Mouse (Mus musculus) skeletal muscle tissue, adult 2 months (tissue): ENCODE data around the gene Ssrp1.

Experiments
- DNase-seq: peaks from one replicate; pipeline ENCODE4 v3.0.0-alpha.2; 2012; ENCODE audit warnings: low read depth, low spot score

Gene Ssrp1

DNA sequence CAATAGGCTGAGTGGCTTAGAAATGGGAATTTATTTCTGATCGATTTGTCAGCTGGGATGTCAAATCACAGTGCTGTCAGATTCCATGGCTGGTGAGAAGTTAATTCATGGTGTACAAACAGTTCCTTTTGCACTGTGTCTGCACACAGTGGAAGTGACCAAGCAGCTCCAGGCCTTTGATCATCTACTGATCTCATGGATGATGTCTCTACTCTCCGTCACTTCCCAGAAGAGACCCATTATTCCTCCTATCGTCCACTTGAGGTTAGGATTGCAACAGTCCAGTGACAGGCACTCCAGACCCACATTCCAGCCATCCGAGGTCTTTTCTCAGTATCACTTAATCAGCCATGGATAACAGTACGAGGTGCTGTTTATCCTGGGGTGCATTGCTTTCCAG, 36.7 kb downstream of the Ssrp1 start:
- no peak for DNase-seq

DNA sequence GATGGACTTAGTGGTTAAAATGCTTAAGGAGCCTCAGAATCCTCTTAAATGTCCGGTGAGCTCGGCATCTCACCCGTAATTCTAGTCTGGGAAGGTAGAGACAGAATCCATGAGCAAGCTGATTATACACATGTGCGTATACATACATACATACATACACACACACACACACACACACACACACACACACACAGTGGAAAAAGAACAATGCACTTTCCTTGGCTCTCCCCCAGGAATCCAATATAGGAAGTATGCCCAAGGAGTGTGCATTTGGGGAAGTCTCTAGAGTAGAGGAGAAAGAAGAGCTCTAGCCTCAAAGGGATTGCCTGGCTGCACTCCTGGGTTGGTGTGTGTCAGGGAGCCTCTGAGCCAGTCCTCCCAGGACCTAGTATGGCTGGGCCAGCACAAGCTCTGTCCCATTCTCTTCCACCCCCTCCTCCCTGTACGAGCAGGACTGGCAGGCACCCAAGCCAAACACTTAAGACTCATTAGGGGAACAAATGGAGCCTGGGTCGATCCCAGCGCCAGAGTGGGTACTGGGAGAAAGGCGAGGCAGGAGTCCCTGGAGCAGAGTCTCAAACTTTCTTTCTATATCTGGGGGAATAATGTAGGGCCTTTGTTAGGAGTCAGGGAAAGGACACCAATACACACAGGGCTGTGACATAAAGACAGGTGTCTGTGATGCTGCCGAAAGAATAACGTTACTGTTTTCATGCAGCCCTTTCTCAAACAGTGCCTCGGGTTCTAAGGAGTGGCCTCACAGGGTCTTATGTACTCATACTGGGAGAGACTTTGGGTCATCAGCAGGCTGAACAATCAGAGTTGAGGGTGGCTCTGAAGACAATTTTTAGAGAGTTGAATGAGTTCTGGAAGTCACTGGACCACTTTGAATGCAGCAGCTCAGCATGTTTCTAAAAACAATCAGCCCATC, 51.9 kb downstream of the Ssrp1 start:
- DNase-seq, result no peak

- no peak for DNase-seq
These were observed 54.3 kb downstream of the Ssrp1 start for GRCm38 (mm10) chr2:85091325-85091724.

GRCm38 (mm10) chr2:85093376-85093775, 56.3 kb downstream of the Ssrp1 start:
- DNase-seq, result no peak

DNA sequence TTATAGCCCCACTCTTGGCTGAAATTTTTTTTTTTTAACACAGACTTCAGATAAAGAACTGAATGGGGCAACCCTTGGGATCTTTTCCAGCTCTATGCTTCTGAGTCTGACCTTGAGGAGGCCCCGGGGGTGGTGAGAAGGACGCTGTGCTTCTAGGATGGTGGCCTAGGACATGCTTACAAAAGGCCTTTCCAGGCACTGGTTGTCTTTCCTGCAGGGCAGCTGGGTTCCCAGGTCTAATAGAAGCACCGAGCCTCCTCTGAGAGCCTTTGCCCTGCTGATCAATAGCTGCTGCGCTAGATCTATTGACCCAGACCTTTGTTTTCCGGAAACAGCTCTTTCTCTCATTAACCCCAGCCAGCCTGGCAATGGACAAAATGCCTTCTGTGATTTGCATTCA, 58.9 kb downstream of the Ssrp1 start:
- no peak for DNase-seq
